Mouse (Mus musculus): ENCODE measurements around the gene Katnbl1.

The Katnbl1 gene

GRCm38 (mm10) chr2:112378973-112379898 lies at the start of gene Katnbl1:
Katnbl1 (plus strand) TSS chr2:112379211.
- peak; percentile 80 for DNase-seq (ENCODE audit: low spot score)

GRCm38 (mm10) chr2:112332051-112332898 lies 46.7 kb upstream of the Katnbl1 start:
- no peak for DNase-seq (ENCODE audit: low spot score)

DNA sequence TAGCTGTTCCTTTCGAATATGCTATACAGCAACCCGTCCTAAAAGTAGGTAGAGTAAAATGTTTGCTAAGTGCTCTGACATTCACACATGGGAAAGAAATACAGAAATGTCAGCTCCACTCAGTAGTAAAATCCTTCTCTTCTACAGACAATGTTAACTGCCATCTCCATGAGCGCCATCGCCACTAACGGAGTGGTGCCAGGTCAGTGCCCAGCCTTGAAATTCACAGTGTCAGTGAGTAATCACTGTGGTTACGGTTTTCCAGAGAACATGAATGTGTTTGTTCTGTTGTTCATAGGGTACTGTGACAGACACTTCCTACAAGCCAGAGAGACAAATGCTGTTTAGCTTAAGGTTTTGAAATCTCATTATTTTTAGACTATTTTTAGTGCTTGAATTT lies 41.8 kb upstream of the Katnbl1 start:
- no peak for DNase-seq (ENCODE audit: low spot score)

DNA sequence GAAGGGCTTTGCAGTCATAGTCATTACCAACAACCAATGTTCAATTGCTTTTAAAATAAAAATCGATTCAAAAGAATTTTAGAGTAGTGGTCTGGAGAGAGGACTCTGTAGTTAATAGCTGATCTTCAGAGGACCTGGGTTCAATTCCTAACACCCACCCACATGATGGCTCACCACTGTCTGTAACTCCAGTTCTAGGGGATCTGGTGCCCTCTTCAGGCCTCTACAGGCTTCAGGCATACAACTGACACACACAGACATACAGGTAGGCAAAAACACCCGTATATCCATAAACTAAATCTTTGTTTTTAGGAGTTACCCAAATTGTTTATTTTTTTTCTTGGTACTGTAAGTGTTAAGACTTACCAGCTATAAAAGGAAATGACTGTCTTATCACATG lies 39.3 kb upstream of the Katnbl1 start:
- no peak for DNase-seq (ENCODE audit: low spot score)

DNA sequence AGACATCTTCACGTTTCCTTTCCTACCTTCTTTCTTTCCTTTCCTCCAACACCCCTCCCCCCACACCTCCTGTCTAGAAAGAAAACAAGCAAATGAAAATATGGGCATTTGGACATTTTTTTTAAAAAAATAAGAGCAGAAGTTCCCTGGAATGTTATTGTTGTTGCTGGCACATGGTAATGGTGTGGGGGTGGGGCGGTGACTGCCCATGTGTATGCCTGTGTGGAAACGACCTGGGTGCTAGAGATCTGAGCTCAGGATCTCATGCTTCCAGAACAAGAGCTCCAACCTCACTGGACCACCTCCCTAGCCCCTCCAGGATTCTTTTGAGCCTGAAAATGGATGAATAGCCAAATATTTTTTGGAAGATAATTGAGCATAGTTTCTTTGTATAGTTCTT lies 37.9 kb upstream of the Katnbl1 start:
- no peak for DNase-seq (ENCODE audit: low spot score)

GRCm38 (mm10) chr2:112348246-112348645 lies 30.8 kb upstream of the Katnbl1 start:
- DNase-seq (ENCODE audit: low spot score), result no peak

DNA sequence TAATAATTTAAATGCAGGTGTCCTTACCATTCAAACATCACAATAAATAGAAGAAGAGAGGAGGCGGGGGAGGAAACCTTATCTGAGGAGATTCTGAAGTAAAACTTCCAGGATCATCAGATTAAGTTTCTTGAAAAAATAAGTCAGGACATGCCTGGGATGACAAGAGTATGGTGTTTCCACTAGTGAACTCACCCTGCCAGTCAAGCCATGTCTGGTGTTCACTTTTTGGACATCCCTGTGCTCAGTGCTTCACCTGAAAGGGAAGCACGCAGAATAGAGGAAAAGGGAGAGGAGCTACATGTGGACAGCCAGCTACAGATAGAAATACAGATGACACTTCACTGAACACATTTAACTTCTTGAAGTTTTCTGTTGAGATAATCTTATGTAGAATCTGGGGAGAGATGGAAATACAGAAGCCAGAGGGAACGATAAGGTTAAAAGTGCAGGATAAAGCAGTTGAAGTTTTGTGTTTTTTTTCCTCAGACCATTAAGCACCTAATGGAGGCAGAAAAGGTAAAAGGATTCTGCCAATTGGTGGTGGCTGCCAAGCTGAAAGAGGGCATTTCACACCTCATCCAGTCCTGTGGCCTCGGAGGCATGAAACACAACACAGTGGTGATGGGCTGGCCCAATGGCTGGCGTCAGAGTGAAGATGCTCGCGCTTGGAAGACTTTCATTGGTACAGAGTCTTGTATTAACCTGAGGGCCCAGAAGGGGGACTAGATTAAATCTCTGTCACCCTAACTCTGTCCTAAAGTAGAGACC lies 25.1 kb upstream of the Katnbl1 start:
- no peak for DNase-seq (ENCODE audit: low spot score)

- no peak for DNase-seq (ENCODE audit: low spot score)
These were observed 19.4 kb upstream of the Katnbl1 start for GRCm38 (mm10) chr2:112359611-112360010.

DNA sequence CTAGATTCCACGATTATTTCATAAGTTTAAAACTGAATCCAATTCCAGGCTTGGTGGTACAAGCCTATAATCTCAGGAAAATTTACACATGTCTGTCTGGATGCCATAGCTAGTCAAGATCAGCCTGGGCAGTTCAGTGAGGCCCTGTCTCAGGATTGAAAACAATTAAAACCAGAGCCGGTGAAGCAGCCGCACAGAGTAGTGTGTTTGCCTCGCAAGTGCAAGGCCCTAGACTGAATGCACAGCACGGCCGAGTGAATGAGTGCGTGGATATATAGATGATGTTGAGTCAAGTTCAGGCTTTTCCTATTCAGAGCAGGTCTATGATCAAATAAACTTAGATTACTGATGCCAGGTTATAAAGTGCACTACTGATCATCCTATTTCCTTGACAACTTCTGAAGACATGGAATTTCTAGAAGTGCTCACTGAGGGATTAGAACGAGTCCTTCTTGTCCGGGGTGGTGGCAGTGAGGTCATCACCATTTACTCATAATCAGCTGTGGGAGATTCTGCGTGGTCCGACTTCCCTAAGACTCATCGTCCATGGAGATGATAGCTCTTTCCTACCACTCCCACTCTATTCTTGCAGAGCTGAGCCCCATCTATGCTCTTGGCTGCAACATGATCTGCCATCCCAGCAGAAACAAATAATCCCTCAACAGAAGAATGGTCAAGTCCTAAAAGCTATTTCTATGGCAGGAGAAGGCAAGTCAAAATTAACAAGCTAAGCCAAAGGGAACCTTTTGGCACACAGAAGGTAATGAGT lies 18.8 kb upstream of the Katnbl1 start:
- no peak for DNase-seq (ENCODE audit: low spot score)

DNA sequence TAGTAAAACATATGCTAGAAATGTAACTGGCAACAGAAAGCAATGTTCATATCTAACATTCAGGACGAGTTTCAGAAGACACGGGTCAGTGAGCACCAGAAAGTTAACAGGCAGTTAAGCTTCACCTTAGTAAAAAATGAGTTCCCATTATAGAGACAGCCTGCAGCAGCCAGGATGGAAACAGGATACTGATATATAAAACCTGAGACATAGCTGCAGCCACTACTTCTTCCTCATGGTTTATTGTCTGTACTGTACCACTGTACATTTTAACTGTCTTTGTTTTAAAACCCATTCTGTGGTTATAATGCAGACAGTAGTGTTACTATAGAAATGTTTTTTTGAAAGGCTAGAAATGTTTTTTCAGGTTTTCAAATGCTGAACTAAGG lies 18.2 kb upstream of the Katnbl1 start:
- DNase-seq (ENCODE audit: low spot score), result no peak

DNA sequence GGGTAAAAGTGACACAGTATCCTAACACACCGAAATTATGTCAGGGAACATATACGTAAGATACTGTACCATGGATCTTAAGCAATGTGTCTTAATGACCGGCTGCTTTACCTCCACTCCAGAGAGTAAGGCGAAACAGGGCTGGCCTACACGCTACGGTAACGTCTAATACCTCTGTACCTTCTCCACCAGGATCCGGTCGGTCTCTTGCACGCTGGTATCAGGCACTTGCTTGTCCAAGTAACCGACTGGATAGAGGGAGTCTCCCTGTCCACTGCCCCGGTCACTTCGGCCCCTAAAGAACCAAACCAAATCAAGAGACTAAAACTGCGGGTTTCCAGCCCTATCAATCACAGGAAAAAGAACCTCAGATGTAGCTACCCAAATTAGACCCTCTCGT lies 11.8 kb upstream of the Katnbl1 start:
- DNase-seq (ENCODE audit: low spot score), result no peak

DNA sequence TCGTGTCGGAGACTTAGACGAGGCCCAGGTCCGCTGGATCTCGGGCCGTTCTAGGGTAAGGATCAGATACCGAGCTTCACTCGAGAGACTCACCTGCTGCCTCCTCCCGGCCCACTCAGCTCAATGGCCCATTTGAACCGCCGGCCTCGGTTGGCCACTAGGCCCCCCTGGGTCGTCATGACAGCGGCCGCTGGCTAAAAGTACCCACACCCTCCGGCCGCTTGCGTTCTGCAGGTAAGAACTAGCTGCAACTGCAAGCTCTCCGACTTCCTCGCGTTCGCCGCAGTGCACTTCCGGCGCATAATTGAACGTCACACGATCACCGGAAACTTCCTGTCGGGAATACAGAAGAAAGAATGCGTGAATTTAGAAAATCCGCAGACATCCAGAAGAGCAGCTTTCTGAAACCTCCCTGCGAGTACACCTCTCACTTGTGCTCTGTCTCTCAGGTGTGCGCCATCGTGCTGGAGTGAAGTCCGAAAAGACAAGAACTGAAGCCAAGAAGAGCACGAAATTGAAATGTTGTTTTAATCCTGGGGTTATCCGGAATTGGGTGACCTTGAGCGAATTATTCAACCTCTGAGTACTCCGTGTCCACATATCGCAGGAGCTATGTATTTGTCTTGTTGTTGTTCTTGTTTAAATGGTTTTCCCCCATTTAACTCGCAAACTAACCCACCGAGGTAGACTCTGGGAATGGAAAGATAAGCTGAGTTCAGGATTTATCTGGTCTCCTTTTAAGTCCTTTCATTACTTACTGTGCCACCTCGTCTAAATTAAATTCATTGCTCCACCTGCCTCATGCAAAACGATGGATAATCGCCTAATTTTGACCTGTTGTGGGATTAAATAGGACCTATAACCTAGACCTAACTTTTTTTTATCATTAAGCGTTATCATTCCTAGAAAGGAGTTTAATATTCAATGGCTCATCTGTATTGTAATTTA lies 11.0 kb upstream of the Katnbl1 start, which contains the start of gene Emc4:
Emc4 (minus strand) TSS at position 302 of the 948 bp plus-strand sequence.
- peak; percentile 78 for DNase-seq (ENCODE audit: low spot score)

DNA sequence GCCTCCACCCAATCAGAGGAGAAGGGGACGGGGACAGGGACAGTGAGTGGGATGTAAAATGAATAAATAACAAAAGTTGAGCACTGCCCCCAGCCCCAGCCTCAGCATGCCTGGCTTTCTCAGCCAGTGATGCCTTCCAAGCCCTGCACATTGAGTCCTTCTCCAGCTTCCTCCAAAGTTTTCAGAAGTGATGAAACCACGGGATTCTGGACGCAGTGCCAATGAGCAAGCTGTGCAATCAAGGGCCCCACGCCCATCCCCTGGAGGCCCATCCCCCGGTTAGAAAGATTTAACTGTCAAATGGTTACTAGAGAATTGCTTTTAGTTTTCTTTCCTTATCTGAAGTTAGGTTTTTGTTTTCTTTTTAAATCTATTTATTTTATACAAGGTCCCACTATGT lies 9.1 kb upstream of the Katnbl1 start:
- no peak for DNase-seq (ENCODE audit: low spot score)

- DNase-seq (ENCODE audit: low spot score), result no peak
These were observed 5.9 kb upstream of the Katnbl1 start for GRCm38 (mm10) chr2:112373141-112373540.

DNA sequence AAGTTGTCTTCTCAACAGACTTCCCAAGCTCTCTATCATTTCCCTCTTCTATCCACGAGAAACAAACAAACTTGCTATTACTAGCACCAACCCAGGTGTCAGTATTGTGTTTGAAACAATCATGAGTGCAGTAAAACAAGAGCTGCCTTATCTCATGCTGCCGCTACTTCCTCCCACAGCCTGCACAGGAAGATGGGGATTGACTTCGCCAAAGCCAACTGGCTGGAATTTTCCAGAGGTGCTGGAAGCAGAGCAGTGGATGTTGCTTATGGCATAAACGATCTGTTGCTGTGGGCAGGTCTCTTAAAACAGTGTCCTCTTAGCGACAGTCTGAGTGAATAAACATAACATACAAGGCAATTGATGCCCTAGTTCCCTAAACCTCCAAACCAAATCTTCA lies 4.4 kb upstream of the Katnbl1 start:
- DNase-seq (ENCODE audit: low spot score), result no peak

- DNase-seq (ENCODE audit: low spot score), result no peak
These were observed 1.1 kb downstream of the Katnbl1 start for GRCm38 (mm10) chr2:112380131-112380530.

DNA sequence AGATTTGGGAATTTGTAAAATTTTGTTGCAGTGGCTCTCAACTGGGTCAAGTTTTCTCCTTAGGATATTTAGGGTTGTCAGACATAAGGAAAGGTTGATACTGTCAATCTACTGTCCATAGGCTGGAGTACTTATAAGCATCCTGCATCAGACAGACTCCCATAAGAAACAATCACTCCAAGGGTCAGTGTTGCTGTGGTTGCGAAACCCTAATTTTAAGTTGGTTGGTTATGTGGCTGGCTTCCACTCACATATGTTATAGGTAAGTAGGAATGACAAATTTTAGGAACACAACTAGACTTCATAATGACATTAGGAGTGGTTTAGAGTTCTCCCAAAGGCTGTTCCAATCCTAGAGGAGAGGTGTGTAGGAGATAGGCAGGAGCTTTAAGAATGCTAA lies 2.2 kb downstream of the Katnbl1 start:
- DNase-seq (ENCODE audit: low spot score), result no peak

DNA sequence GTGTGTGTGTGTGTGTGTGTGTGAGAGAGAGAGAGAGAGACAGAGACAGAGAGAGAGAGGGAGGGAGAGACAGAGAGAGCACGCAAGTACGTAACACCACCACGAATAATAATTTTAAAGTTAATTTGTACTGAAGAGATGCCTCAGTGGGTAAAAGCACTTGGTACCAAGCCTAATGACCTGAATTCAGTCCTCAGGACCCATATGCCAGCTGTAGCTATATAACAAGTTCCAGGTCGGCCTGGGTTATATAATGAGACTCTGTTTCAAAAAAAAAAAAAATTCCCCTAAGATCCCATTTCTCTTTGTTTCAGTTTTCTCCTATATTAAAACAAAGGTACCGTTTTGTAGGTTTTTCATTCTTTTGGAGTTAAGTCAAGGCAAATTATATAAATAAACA lies 11.8 kb downstream of the Katnbl1 start:
- DNase-seq (ENCODE audit: low spot score), result no peak

DNA sequence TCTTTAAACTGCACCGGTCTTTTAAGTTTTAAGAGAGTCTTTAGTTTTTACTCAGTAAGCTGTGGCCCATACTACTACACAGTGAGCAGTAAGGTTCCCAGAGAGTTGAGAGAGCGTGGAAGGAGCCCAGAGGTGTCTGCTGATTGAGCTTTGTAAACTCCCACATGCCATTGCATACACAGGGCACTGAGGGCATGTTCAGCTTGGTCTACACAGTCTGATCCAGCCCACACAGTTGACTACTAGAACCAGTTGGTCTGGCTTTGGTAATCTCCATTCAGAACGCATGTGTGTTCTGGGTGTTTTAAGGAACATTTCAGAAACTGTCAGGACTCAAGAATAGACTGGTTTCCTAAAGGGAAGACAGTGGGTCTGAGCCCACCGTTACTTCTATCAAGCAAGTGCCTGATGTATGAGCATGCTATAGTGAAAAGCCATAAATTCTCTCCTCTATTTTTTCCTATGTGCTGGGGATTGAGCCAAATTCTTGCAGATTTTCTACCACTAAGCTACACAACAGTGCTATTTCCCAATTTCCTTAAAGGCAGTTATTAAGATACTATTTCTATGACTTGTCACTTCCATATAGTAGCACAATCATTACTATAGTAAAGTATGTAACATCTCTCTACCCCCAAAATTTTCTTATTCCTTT lies 12.5 kb downstream of the Katnbl1 start:
- no peak for DNase-seq (ENCODE audit: low spot score)

DNA sequence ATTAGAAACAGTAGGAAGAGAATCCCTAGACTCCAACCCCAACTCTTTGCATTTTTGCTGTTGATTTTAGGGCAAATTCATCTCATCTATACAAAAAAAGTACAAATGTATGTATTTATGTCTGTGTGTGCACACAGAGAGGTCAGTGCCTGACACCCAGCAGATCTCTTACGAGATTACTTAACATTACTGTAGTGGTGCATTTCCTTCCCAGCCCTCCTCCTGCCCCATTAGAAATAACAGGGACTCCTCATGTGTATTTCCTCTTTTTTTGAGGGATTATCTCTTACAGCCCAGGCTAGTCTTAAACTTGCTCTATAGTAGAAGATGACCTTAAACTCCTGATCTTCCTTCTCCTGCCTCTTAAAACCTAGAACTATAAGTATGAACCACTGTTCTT lies 13.7 kb downstream of the Katnbl1 start:
- DNase-seq (ENCODE audit: low spot score), result no peak
